Mouse (Mus musculus) CH12.LX (cell line): ENCODE results near the gene Smpd3. TPM values are rescaled to one million over a fixed set of nuclear protein-coding genes. Genes with fewer than 3 reads are reported as not detected.

ENCODE experiments used
- DNase-seq: peaks from one replicate; pipeline ENCODE4 v3.0.0-alpha.2; 2013; ENCODE audit errors: extremely low read depth
- H3K27ac ChIP-seq: 2 replicates; pipeline ENCODE4 v1.5.1; 2012; ENCODE audit warnings: low read depth, mild to moderate bottlenecking, control low read depth, moderate library complexity; ENCODE audit not compliant: insufficient read depth
- H3K27me3 ChIP-seq: replicated peaks from 2 replicates; pipeline ENCODE3; 2012; ENCODE audit warnings: inconsistent platforms
- H3K36me3 ChIP-seq, 2 experiments: replicated peaks in 1 of 2; 2 replicates each; pipeline versions ENCODE3 to v1.6.1; 2012; ENCODE audit warnings: inconsistent platforms in 1 of 2, low read length in 1 of 2, mild to moderate bottlenecking in 1 of 2, mixed read lengths in 1 of 2, moderate library complexity in 1 of 2; ENCODE audit not compliant: control insufficient read depth in 1 of 2, insufficient read depth in 1 of 2
- H3K4me1 ChIP-seq, 2 experiments: 2 replicates each; pipeline ENCODE4 v1.6.1; 2012; ENCODE audit warnings: inconsistent platforms in 1 of 2, moderate library complexity in 1 of 2; ENCODE audit not compliant: insufficient read depth in 2 of 2, control insufficient read depth in 1 of 2
- H3K4me2 ChIP-seq: 2 replicates; pipeline ENCODE4 v1.6.1; 2012; ENCODE audit warnings: low read depth, mild to moderate bottlenecking, control low read depth; ENCODE audit not compliant: poor library complexity, insufficient read depth, severe bottlenecking
- H3K4me3 ChIP-seq, 3 experiments: fragments of 150-350 bp in 1 of 3; sonication (generic) in 1 of 3; replicated peaks in 1 of 3; 2 replicates each; pipeline versions ENCODE3 to v1.5.1; 2011 to 2012; ENCODE audit warnings: low read depth in 2 of 3, low read length in 2 of 3, mild to moderate bottlenecking in 2 of 3, moderate library complexity in 2 of 3, control low read depth in 1 of 3, improper control_type of control experiment in 1 of 3, inconsistent platforms in 1 of 3, mixed read lengths in 1 of 3; ENCODE audit not compliant: poor library complexity in 1 of 3
- H3K79me2 ChIP-seq: replicated peaks from 2 replicates; pipeline ENCODE4 v1.6.1; 2012; ENCODE audit warnings: mild to moderate bottlenecking, moderate library complexity; ENCODE audit not compliant: control insufficient read depth, poor library complexity, insufficient read depth, severe bottlenecking; ENCODE audit errors: extremely low read depth
- H3K9ac ChIP-seq: 2 replicates; pipeline ENCODE4 v1.6.1; 2012; ENCODE audit warnings: low read depth, mild to moderate bottlenecking, control low read depth, moderate library complexity; ENCODE audit not compliant: insufficient read depth
- H3K9me3 ChIP-seq: replicated peaks from 2 replicates; pipeline ENCODE3; 2012; ENCODE audit warnings: low read length, inconsistent platforms, mixed read lengths
- BHLHE40 ChIP-seq: IDR thresholded peaks from 2 replicates; pipeline ENCODE4 v1.6.1; 2011; ENCODE audit warnings: mild to moderate bottlenecking, low read depth, low read length, improper control_type of control experiment
- CTCF ChIP-seq, 2 experiments: IDR thresholded peaks in 1 of 2; conservative IDR thresholded peaks in 1 of 2; 2 replicates each; pipeline ENCODE4 v1.5.1; 2011 to 2012; ENCODE audit warnings: low read depth in 2 of 2, low read length in 2 of 2, improper control_type of control experiment in 1 of 2, inconsistent platforms in 1 of 2, mild to moderate bottlenecking in 1 of 2, moderate library complexity in 1 of 2
- E2F4 ChIP-seq: IDR thresholded peaks from 2 replicates; pipeline ENCODE4 v1.6.1; 2011; ENCODE audit warnings: low read depth, low read length, improper control_type of control experiment; ENCODE audit not compliant: insufficient replicate concordance
- ELF1 ChIP-seq: IDR thresholded peaks from 2 replicates; pipeline ENCODE4 v1.6.1; 2014; ENCODE audit warnings: low read depth, mild to moderate bottlenecking, inconsistent platforms, low read length, improper control_type of control experiment
- EP300 ChIP-seq: IDR thresholded peaks from 2 replicates; pipeline ENCODE4 v1.6.1; 2011; ENCODE audit warnings: low read length, improper control_type of control experiment
- ETS1 ChIP-seq: conservative IDR thresholded peaks from 2 replicates; pipeline ENCODE4 v1.6.1; 2012; ENCODE audit warnings: low read depth, mild to moderate bottlenecking, inconsistent platforms, low read length, improper control_type of control experiment, moderate library complexity
- HCFC1 ChIP-seq: IDR thresholded peaks from 2 replicates; pipeline ENCODE4 v1.6.1; 2012; ENCODE audit warnings: low read depth, mild to moderate bottlenecking, inconsistent platforms, low read length, improper control_type of control experiment
- IRF4 ChIP-seq: IDR thresholded peaks from 2 replicates; pipeline ENCODE4 v1.6.1; 2014; ENCODE audit warnings: low read depth, mild to moderate bottlenecking, inconsistent platforms, low read length, improper control_type of control experiment
- JUND ChIP-seq: conservative IDR thresholded peaks from 2 replicates; pipeline ENCODE4 v1.6.1; 2011; ENCODE audit warnings: low read depth, low read length, improper control_type of control experiment
- MAX ChIP-seq: IDR thresholded peaks from 2 replicates; pipeline ENCODE4 v1.6.1; 2011; ENCODE audit warnings: low read length, improper control_type of control experiment
- MYC ChIP-seq: IDR thresholded peaks from 2 replicates; pipeline ENCODE4 v1.6.1; 2011; ENCODE audit warnings: low read depth, mild to moderate bottlenecking, improper control_type of control experiment, low read length
- NELFE ChIP-seq: IDR thresholded peaks from 2 replicates; pipeline ENCODE4 v1.6.1; 2011; ENCODE audit warnings: low read depth, low read length, improper control_type of control experiment
- POLR2A ChIP-seq: IDR thresholded peaks from 2 replicates; pipeline ENCODE4 v1.6.1; 2011; ENCODE audit warnings: low read depth, mild to moderate bottlenecking, improper control_type of control experiment, low read length
- POLR2AphosphoS2 ChIP-seq: IDR thresholded peaks from 2 replicates; pipeline ENCODE4 v1.6.1; 2011; ENCODE audit warnings: low read depth, low read length, improper control_type of control experiment
- RAD21 ChIP-seq: IDR thresholded peaks from 2 replicates; pipeline ENCODE4 v1.6.1; 2011; ENCODE audit warnings: low read depth, mild to moderate bottlenecking, low read length, improper control_type of control experiment, moderate library complexity
- SIN3A ChIP-seq: IDR thresholded peaks from 2 replicates; pipeline ENCODE4 v1.6.1; 2012; ENCODE audit warnings: low read length, improper control_type of control experiment, inconsistent platforms
- SMC3 ChIP-seq: IDR thresholded peaks from 2 replicates; pipeline ENCODE4 v1.6.1; 2011; ENCODE audit warnings: low read depth, low read length, improper control_type of control experiment
- TCF12 ChIP-seq: IDR thresholded peaks from 2 replicates; pipeline ENCODE4 v1.6.1; 2014; ENCODE audit warnings: low read depth, mild to moderate bottlenecking, inconsistent platforms, low read length, improper control_type of control experiment
- UBTF ChIP-seq: IDR thresholded peaks from 2 replicates; pipeline ENCODE4 v1.6.1; 2012; ENCODE audit warnings: low read depth, mild to moderate bottlenecking, inconsistent platforms, low read length, improper control_type of control experiment, moderate library complexity
- dilution Hi-C: fragments of 300-500 bp; cut with MboI; formaldehyde crosslinking; loops from 2 replicates; pipeline ENCODE4 v1.14.3; 2020; ENCODE audit warnings: low sequenced_read_pairs; ENCODE audit not compliant: extremely low pct_unique_long_range_greater_than_20kb, extremely low pct_ligation_motif_present
- in situ Hi-C: fragments of 300-500 bp; cut with MboI; formaldehyde crosslinking; loops from 3 replicates; pipeline ENCODE4 v1.14.3; 2019; ENCODE audit warnings: low sequenced_read_pairs, low pct_ligation_motif_present, low pct_unique_long_range_greater_than_20kb, mixed read lengths
- polyA plus RNA-seq: library from polyadenylated mRNA; unstranded; fragments of >175 nt; gene quantifications from 2 replicates; pipeline ENCODE4 v1.2.1, GENCODE M21; 2012; ENCODE audit warnings: low read depth; ENCODE audit not compliant: insufficient read length
- total RNA-seq, 2 experiments: library from RNA; depleted of rRNA; stranded (reverse); fragments of 300-350 nt in 1 of 2; fragments of >200 nt in 1 of 2; gene quantifications; 2 replicates each; pipeline ENCODE4 v1.2.3; 2012 to 2014

The Smpd3 gene
- total and polyA plus RNA-seq, 3 experiments: 0.16 to 0.25 (median 0.19) TPM

DNA sequence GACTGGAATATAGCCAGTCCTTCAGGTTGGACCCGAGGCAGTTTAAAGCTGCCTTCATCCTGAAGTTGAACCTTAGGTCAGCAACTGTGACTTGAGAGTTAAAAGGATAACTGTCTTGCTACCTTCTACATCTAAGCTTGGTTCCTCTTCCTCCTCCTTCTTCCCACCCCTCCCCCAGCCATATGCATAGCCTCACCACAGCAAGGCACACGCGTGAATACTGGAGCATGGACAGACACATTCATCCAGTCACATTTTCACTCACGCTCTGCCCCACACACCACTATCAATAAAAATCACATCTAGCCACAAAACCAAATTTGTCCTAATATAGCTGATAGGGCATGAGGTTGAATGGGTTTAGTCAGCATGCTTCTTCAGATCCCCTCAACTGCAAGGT lies 1.8 kb downstream of the Smpd3 start:
- Histone ChIP-seq H3K4me2 (no peak overlapping the region), H3K27me3 (peaks cover 32% of the 10 kb centered on the region), H3K9ac (no peak overlapping the region), H3K4me1 (peaks cover 7 to 28% of the 10 kb centered on the region in 2 experiments; a peak in 3 of 4 replicates), H3K27ac (no peak overlapping the region), H3K4me3 (no peak overlapping the region), H3K79me2 (no peaks in the 10 kb centered on the region), H3K9me3 (no peaks in the 10 kb centered on the region), H3K36me3 (no peaks in the 10 kb centered on the region)
- in situ Hi-C loops (no loop called here), dilution Hi-C loops (no loop called here)
- TF ChIP-seq NELFE: no peak
- TF ChIP-seq SIN3A: no peak
- no peak for TF ChIP-seq ETS1
- no peak for TF ChIP-seq CTCF (conservative IDR thresholded peaks at IDR 0.05 in 1 of 2, IDR thresholded peaks at IDR 0.05 in 1 of 2; ENCODE audit: low read depth in 2 of 2, low read length in 2 of 2)
- TF ChIP-seq BHLHE40: no peak
- TF ChIP-seq JUND: no peak
- no peak for TF ChIP-seq POLR2AphosphoS2
- TF ChIP-seq HCFC1: no peak
- TF ChIP-seq MYC: no peak
- no peak for TF ChIP-seq ELF1
- TF ChIP-seq RAD21: no peak
- TF ChIP-seq TCF12: no peak
- TF ChIP-seq IRF4: no peak
- no peak for TF ChIP-seq POLR2A
- no peak for TF ChIP-seq E2F4
- DNase-seq: no peak

DNA sequence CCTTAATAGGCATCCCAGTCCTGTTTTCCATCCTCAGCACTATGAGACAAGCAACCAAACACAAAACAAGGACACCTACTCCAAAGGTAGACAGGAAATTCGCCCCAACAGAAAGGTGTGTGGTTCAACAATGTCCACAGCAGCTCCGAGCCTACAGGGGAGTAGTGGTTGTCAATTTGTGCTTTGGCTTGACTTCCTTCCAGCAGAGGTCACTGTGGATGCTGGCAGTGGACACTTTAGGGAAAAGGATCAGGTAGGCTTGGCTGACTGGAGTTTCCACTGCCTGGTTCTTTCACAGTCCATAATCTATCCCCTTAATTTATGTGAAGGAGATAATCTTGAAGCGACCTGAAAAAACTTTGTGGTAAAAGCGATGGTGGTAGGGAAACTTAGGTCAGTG lies 2.6 kb downstream of the Smpd3 start:
- Histone ChIP-seq H3K27ac (no peak overlapping the region), H3K4me3 (no peak overlapping the region), H3K9me3 (no peaks in the 10 kb centered on the region), H3K4me2 (no peak overlapping the region), H3K9ac (no peak overlapping the region), H3K79me2 (no peaks in the 10 kb centered on the region), H3K4me1 (peaks cover 7 to 28% of the 10 kb centered on the region in 2 experiments; a peak in 3 of 4 replicates)
- in situ Hi-C loops: no loop called here
- TF ChIP-seq EP300 (no peak), SMC3 (peak; percentile 50), MYC (no peak), MAX (no peak), CTCF (conservative IDR thresholded peaks at IDR 0.05 in 1 of 2, IDR thresholded peaks at IDR 0.05 in 1 of 2; ENCODE audit: low read depth in 2 of 2, low read length in 2 of 2) (peak in 1 of 2 experiments; percentile 52; a peak in 2 of 4 replicates), RAD21 (peak; percentile 27), IRF4 (no peak), UBTF (no peak), NELFE (no peak)
- TF ChIP-seq, all 38 proteins: peak for 3
- Histone ChIP-seq H3K27me3 (peaks cover 32% of the 10 kb centered on the region), H3K36me3 (no peaks in the 10 kb centered on the region)
- dilution Hi-C loops: no loop called here
- no peak for DNase-seq
